Mouse (Mus musculus) lung, postnatal 0 days (tissue): ENCODE data around the gene Eif3g.

Experiments
- CTCF ChIP-seq: IDR thresholded peaks from 2 replicates; pipeline ENCODE4 v1.5.1; 2016; ENCODE audit warnings: antibody characterized with exemption, mild to moderate bottlenecking
- EP300 ChIP-seq: IDR thresholded peaks from 2 replicates; pipeline ENCODE4 v1.6.1; 2016; ENCODE audit warnings: antibody characterized with exemption, mild to moderate bottlenecking, control low read depth

GRCm38 (mm10) chr9:20889185-20890141 is 9.0 kb downstream of the Eif3g start:
- TF ChIP-seq CTCF = no peak
- no peak for TF ChIP-seq EP300
